Mouse (Mus musculus): ENCODE results near the gene Cabcoco1.

GRCm38 (mm10) chr10:68507741-68508140, 34.0 kb downstream of the Cabcoco1 start:
- TF ChIP-seq CTCF (IDR thresholded peaks at IDR 0.05; ENCODE audit: low read depth, low read length): no peak
- TF ChIP-seq POLR2A (IDR thresholded peaks at IDR 0.05; ENCODE audit: borderline replicate concordance, low read depth, low read length): no peak
